Mouse (Mus musculus) heart, adult 2 months (tissue): ENCODE results near the gene Mtrex.

ENCODE experiments used
- CTCF ChIP-seq: fragments of 200-600 bp; IDR thresholded peaks from 2 replicates; pipeline ENCODE4 v1.8.1; 2022; ENCODE audit warnings: antibody characterized with exemption, mild to moderate bottlenecking, moderate library complexity
- POLR2A ChIP-seq: fragments of 200-500 bp; IDR thresholded peaks from 2 replicates; pipeline ENCODE4 v1.6.1; 2011; ENCODE audit warnings: mild to moderate bottlenecking, low read depth, low read length, control low read depth; ENCODE audit not compliant: insufficient read depth

GRCm38 (mm10) chr13:112861825-112862306, 65.3 kb downstream of the Mtrex start:
- TF ChIP-seq POLR2A: no peak
- TF ChIP-seq CTCF: no peak
